In genomic region chr6:54718779-54719685, GRCm38 (mm10) we compare ENCODE assay signal across 8 mouse cellular contexts. TPM values are rescaled to one million over a fixed set of nuclear protein-coding genes. Genes with fewer than 3 reads are reported as not detected.
DNase-seq lines count a peak whose midpoint lies in the region; ATAC-seq and TF ChIP-seq lines count a peak whose summit lies in the region.

No protein-coding gene starts in this region.

- peaks cover 9 to 23% of the 10 kb centered on the region in 2 experiments for H3K4me1 ChIP-seq in CH12.LX (ENCODE audit: control insufficient read depth in 1 of 2, insufficient read depth in 2 of 2)

- 0 out of 2 replicates have a peak overlapping the region, but pooled peaks have one; percentile 22 for H3K4me2 ChIP-seq in CH12.LX (ENCODE audit: insufficient read depth, low read depth, poor library complexity, severe bottlenecking)

- no peaks in the 10 kb centered on the region for H3K9me3 ChIP-seq in CH12.LX (replicated peaks; ENCODE audit: low read length)

- dilution Hi-C loops in CH12.LX (cut with MboI; ENCODE audit: extremely low pct_ligation_motif_present, extremely low pct_unique_long_range_greater_than_20kb, low sequenced_read_pairs), result no loop called here

- TF ChIP-seq EP300 in CH12.LX (IDR thresholded peaks at IDR 0.05; ENCODE audit: low read length), result no peak

- no peak for TF ChIP-seq POLR2A in CH12.LX (IDR thresholded peaks at IDR 0.05; ENCODE audit: low read depth, low read length)

- no peak for TF ChIP-seq CTCF in CH12.LX (conservative IDR thresholded peaks at IDR 0.05 in 1 of 2, IDR thresholded peaks at IDR 0.05 in 1 of 2; ENCODE audit: low read depth in 2 of 2, low read length in 2 of 2)

- peak; percentile 25 to 61 for DNase-seq in layer of hippocampus, adult 18-20 months (ENCODE audit: low spot score in 2 of 2)
- no peak for DNase-seq in layer of hippocampus, postnatal 10 days (ENCODE audit: low spot score in 2 of 2)
- DNase-seq in CH12.LX (ENCODE audit: extremely low read depth), result no peak
- peak; percentile 79 for DNase-seq in brain, adult 2 months (ENCODE audit: low read depth, low spot score)
- DNase-seq in ovary, adult 18-20 months (ENCODE audit: low spot score), result no peak
- DNase-seq in gastrocnemius, adult 8-10 months (ENCODE audit: low spot score in 2 of 2), result no peak
- no peak for DNase-seq in adrenal gland, postnatal 36 days

- no peak overlapping the region for H3K4me3 ChIP-seq in CH12.LX (replicated peaks in 1 of 3; ENCODE audit: low read depth in 2 of 3, low read length in 2 of 3, poor library complexity in 1 of 3)

- TF ChIP-seq RAD21 in CH12.LX (IDR thresholded peaks at IDR 0.05; ENCODE audit: low read depth, low read length), result no peak

- H3K27ac ChIP-seq in CH12.LX (ENCODE audit: insufficient read depth, low read depth), result no peak overlapping the region

- no peaks in the 10 kb centered on the region for H3K79me2 ChIP-seq in CH12.LX (replicated peaks; ENCODE audit: control insufficient read depth, extremely low read depth, insufficient read depth, poor library complexity, severe bottlenecking)

- H3K36me3 ChIP-seq in CH12.LX (replicated peaks in 1 of 2; ENCODE audit: control insufficient read depth in 1 of 2, insufficient read depth in 1 of 2, low read length in 1 of 2), result no peaks in the 10 kb centered on the region

- ATAC-seq in megakaryocyte, adult 5-6 weeks (ENCODE audit: poor library complexity, severe bottlenecking), result peak; percentile 79

- in situ Hi-C loops in CH12.LX (cut with MboI; ENCODE audit: low pct_ligation_motif_present, low pct_unique_long_range_greater_than_20kb, low sequenced_read_pairs), result loop anchor here (25.0 kb wide), 1 partner anchor 193 kb away; no protein-coding TSS in a partner anchor

- H3K27me3 ChIP-seq in CH12.LX (replicated peaks), result no peaks in the 10 kb centered on the region

- no peak overlapping the region for H3K9ac ChIP-seq in CH12.LX (ENCODE audit: insufficient read depth, low read depth)

TF ChIP-seq in CH12.LX, 34 proteins besides CTCF, POLR2A, EP300 and RAD21:
- TF ChIP-seq ZNF384 (IDR thresholded peaks at IDR 0.05; ENCODE audit: low read depth, low read length), result 0 out of 2 replicates have a peak, but pooled peaks have one; percentile 12
- TF ChIP-seq KAT2A (IDR thresholded peaks at IDR 0.05; ENCODE audit: insufficient replicate concordance, low read length), result no peak

RNA-seq across cellular contexts. Expression of gene Mturn, which starts 37.6 kb away (rescaled TPM):
- total RNA-seq in layer of hippocampus, adult 18-20 months (2021), result 100 to 1,000 TPM; 159 to 165 TPM
- 100 to 1,000 TPM; 218 to 231 TPM for total RNA-seq in layer of hippocampus, postnatal 10 days (2021)
- total RNA-seq in CH12.LX (2012; rRNA removed), result 0.08 and 0.25 TPM in 2 replicates
- total RNA-seq in CH12.LX (2014; rRNA removed), result 0.20 and 0.23 TPM in 2 replicates
- polyA plus RNA-seq in CH12.LX (2012; ENCODE audit: insufficient read length, low read depth), result 0.06 and 0.22 TPM in 2 replicates
- 0.22 and 0.59 TPM in 2 replicates for total RNA-seq in megakaryocyte, adult 5-6 weeks (2015)
- 0.37 and 2.4 TPM in 2 replicates for total RNA-seq in megakaryocyte, adult 5-6 weeks (2017)
- total RNA-seq in gastrocnemius, adult 8-10 months (2022), result 1 to 10 TPM; 4.8 to 6.6 (median 6.1) TPM
- total RNA-seq in adrenal gland, postnatal 36 days (2021), result 10 to 100 TPM; 12.3 to 19.2 TPM

Comparison
In these comparisons a context has a peak if more than half of its experiments do, and no peak if none do; other contexts are left out.
1. DNase-seq: peak in layer of hippocampus, adult 18-20 months (2 of 2) and brain, adult 2 months (single experiment); none in layer of hippocampus, postnatal 10 days (0 of 2), CH12.LX (single experiment), ovary, adult 18-20 months (single experiment), gastrocnemius, adult 8-10 months (0 of 2) and adrenal gland, postnatal 36 days (0 of 2).
2. RNA of gene Mturn, which starts 37.6 kb away (total RNA-seq): 218 to 231 TPM in layer of hippocampus, postnatal 10 days and 159 to 165 TPM in layer of hippocampus, adult 18-20 months; 12.3 to 19.2 TPM in adrenal gland, postnatal 36 days, 4.8 to 6.6 TPM in gastrocnemius, adult 8-10 months, 0.22 to 2.4 TPM in megakaryocyte, adult 5-6 weeks and 0.08 to 0.25 TPM in CH12.LX; every median in the first group is over 4 times any median in the second.